Mouse (Mus musculus) limb, embryonic 11.5 days (tissue): ENCODE measurements around the gene Krtap28-10. TPM values are rescaled to one million over a fixed set of nuclear protein-coding genes. Genes with fewer than 3 reads are reported as not detected.
"Not testable (repeated sequence)": the region's sequence is repeated elsewhere in the genome, so short reads cannot be mapped to it uniquely, and the experiment has no call there.

Experiments used
- ATAC-seq: fragments of 200-750 bp; cut with Nextera tagmentation; 2 replicates; pipeline ENCODE4 v1.8.0; 2017; ENCODE audit warnings: low read depth; ENCODE audit not compliant: insufficient number of reproducible peaks, low FRiP score, low TSS enrichment
- DNase-seq: peaks from one replicate; pipeline ENCODE4 v3.0.0-alpha.2; 2015; ENCODE audit warnings: low spot score
- H3K27ac ChIP-seq: fragments of 300-500 bp; sonication (generic); replicated peaks from 2 replicates; pipeline ENCODE4 v1.5.1; 2014; ENCODE audit warnings: low read depth, mild to moderate bottlenecking, low read length
- H3K27me3 ChIP-seq: fragments of 300-500 bp; sonication (generic); 2 replicates; pipeline ENCODE4 v1.6.1; 2014; ENCODE audit warnings: mild to moderate bottlenecking, low read length, mixed read lengths; ENCODE audit not compliant: control insufficient read depth, insufficient read depth
- H3K36me3 ChIP-seq: fragments of 300-500 bp; sonication (generic); 2 replicates; pipeline ENCODE4 v1.6.1; 2014; ENCODE audit warnings: mild to moderate bottlenecking, low read length, moderate library complexity, mixed read lengths; ENCODE audit not compliant: control insufficient read depth, insufficient read depth
- H3K4me1 ChIP-seq: fragments of 300-500 bp; sonication (generic); 2 replicates; pipeline ENCODE4 v1.6.1; 2014; ENCODE audit warnings: low read length, mixed read lengths; ENCODE audit not compliant: control insufficient read depth, insufficient read depth
- H3K4me2 ChIP-seq: fragments of 300-500 bp; sonication (generic); 2 replicates; pipeline ENCODE4 v1.6.1; 2014; ENCODE audit warnings: low read depth, mild to moderate bottlenecking, moderate library complexity; ENCODE audit not compliant: severe bottlenecking
- H3K4me3 ChIP-seq: fragments of 300-500 bp; sonication (generic); 2 replicates; pipeline ENCODE4 v1.5.1; 2014; ENCODE audit warnings: low read depth, low read length
- H3K9ac ChIP-seq: fragments of 300-500 bp; sonication (generic); 2 replicates; pipeline ENCODE4 v1.6.1; 2014; ENCODE audit warnings: mild to moderate bottlenecking, low read length
- H3K9me3 ChIP-seq: fragments of 300-500 bp; sonication (generic); 2 replicates; pipeline ENCODE4 v1.6.1; 2016; ENCODE audit warnings: low read length; ENCODE audit not compliant: control insufficient read depth
- WGBS: fragments of 180-500 bp; shearing (Covaris S2); extraction: QIAGEN DNeasy Blood & Tissue Kit; methylation state at CpG from one replicate; pipeline ENCODE4 v1.1.7; 2014; 5-methylcytosine and 5-hydroxymethylcytosine counted together
- polyA plus RNA-seq: library from polyadenylated mRNA; unstranded; fragments of >200 nt; fragmentation: Nextera tagmentation; extraction: Ambion mirVana; gene quantifications from 2 replicates; pipeline ENCODE4 v1.2.1, GENCODE M21; 2014

Krtap28-10 gene
- polyA plus RNA-seq, 1 experiment from 2014 or later = not detected

DNA sequence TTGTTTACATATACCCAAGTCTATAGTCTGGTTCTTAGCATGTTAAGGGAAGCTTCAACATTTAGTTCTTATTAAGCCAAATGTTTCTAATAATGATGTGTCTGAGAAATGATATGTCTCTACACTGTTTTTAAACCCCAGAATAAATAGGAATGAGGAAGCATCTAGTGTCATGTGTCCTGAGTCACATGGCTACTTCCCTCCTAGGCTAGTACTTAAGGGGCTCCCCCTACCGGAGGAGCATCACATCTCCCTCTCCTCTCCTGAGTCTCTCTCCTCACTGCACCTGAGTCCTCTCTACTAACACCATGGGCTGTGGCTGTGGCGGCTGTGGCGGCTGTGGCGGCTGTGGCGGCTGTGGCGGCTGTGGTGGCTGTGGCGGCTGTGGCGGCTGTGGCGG, 42.0 kb downstream of the Krtap28-10 start, which contains the start of gene Gm47959:
Gm47959 (plus strand) TSS at position 243 of the 400 bp plus-strand sequence.
- H3K4me2 ChIP-seq, H3K36me3 ChIP-seq, H3K4me3 ChIP-seq, H3K9me3 ChIP-seq, H3K9ac ChIP-seq, H3K27me3 ChIP-seq, H3K27ac ChIP-seq, ATAC-seq, DNase-seq, H3K4me1 ChIP-seq: not testable (repeated sequence)
- 95% methylated on average over 8 of the region's 9 CpGs for WGBS

DNA sequence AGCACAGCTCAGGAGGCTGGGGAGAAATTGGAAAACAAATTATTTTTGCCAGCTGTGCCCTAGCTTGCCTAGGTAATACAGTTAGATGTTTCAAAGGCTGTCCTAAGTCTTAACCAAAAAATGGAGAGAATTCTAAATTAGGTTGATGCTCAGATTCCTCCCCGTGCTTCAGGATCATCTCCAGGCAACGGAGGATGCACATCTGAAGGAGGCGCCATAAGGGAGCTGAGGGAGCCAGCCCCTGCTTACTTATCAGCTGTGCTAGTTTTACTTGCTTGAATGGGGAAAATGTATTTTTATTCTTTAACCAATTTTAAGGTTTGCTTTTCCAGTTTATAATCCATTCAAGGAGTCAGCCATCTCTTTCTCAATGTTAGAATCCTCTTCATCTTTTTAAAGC, 48.3 kb downstream of the Krtap28-10 start:
- Histone ChIP-seq H3K4me2 (no peak overlapping the region), H3K9me3 (no peaks in the 10 kb centered on the region), H3K4me1 (no peaks in the 10 kb centered on the region), H3K9ac (no peak overlapping the region), H3K4me3 (no peak overlapping the region), H3K27me3 (no peaks in the 10 kb centered on the region), H3K36me3 (no peaks in the 10 kb centered on the region), H3K27ac (no peak overlapping the region)
- WGBS = 83% methylated on average over 3 of the region's 3 CpGs
- ATAC-seq (no peak), DNase-seq (no peak)

DNA sequence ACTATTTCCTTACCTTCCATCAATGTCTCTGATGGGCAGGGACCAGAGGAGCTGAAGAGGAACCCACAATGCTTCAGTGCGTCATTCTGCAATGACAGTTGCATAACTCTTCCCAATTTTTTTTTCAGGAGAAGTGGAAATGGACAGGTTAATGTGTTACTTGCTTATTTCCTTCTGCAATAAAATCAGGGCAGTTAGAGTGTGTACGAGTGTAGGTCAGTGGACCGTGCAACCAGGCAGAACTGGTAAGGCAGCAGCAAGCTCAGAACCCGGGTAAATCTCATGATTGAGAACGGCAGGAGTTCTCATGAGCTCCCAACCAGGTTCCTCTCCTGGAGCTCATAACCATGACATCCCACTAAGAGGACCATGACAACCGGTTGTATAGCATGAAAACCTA, 50.2 kb downstream of the Krtap28-10 start:
- no peak overlapping the region for H3K4me3 ChIP-seq
- H3K4me2 ChIP-seq = no peak overlapping the region
- no peaks in the 10 kb centered on the region for H3K36me3 ChIP-seq
- no peak overlapping the region for H3K9ac ChIP-seq
- no peak for DNase-seq
- no peaks in the 10 kb centered on the region for H3K9me3 ChIP-seq
- H3K4me1 ChIP-seq = no peaks in the 10 kb centered on the region
- H3K27ac ChIP-seq = no peak overlapping the region
- WGBS = 85% methylated on average over 6 of the region's 6 CpGs
- H3K27me3 ChIP-seq = no peaks in the 10 kb centered on the region
- no peak for ATAC-seq

DNA sequence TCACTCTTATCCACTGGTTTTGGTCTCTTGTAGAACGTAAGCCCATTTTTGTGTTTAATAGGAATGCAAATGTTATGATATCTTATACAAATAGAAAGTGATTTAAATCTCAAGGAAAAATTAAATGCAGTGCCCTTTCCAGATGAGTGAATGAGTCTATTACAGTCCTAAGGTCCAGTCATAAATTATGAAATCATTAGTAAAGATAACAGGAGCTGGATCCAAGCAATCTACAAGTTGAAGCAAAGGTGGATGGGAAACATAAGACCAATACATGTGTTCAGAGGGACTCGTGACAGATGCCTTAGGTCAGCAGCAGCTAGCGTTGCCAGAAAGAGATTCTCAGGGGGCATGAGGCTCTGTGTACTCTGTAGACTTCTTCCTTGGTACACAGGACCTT, 50.7 kb downstream of the Krtap28-10 start:
- Histone ChIP-seq H3K36me3 (no peaks in the 10 kb centered on the region), H3K27me3 (no peaks in the 10 kb centered on the region), H3K4me1 (no peaks in the 10 kb centered on the region), H3K4me3 (no peak overlapping the region), H3K27ac (no peak overlapping the region), H3K9ac (no peak overlapping the region), H3K9me3 (no peaks in the 10 kb centered on the region), H3K4me2 (no peak overlapping the region)
- DNase-seq (no peak), ATAC-seq (no peak)
- WGBS = 77% methylated on average over 3 of the region's 3 CpGs

Other genes with a start within 250 kb of the Krtap28-10 start
- gene Agfg1, start 203.0 kb downstream of the Krtap28-10 start, polyA plus RNA-seq = 39.8 and 42.1 TPM in 2 replicates
- gene A030005L19Rik, start 129.2 kb downstream of the Krtap28-10 start, polyA plus RNA-seq = 0.33 TPM in 1 of 2 replicates, not detected in the other
- not detected in 2 replicates for gene A030014E15Rik, start 117.6 kb downstream of the Krtap28-10 start, polyA plus RNA-seq
- gene Gm6217, start 111.1 kb downstream of the Krtap28-10 start, polyA plus RNA-seq = not detected in 2 replicates
- gene A030003K21Rik, start 99.1 kb downstream of the Krtap28-10 start, polyA plus RNA-seq = not detected in 2 replicates
- gene Gm7544, start 86.5 kb downstream of the Krtap28-10 start, polyA plus RNA-seq = not detected in 2 replicates
- gene Gm47955, start 82.2 kb downstream of the Krtap28-10 start, polyA plus RNA-seq = not detected in 2 replicates
- gene Gm47959, start 41.9 kb downstream of the Krtap28-10 start, polyA plus RNA-seq = not detected in 2 replicates
- gene Slc19a3, start 4.0 kb downstream of the Krtap28-10 start, polyA plus RNA-seq = 0.83 and 1.6 TPM in 2 replicates
- not detected in 2 replicates for gene Gm47969, start 2.5 kb upstream of the Krtap28-10 start, polyA plus RNA-seq
- not detected in 2 replicates for gene A030005K14Rik, start 16.9 kb upstream of the Krtap28-10 start, polyA plus RNA-seq
- not detected in 2 replicates for gene Krtap28-13, start 18.4 kb upstream of the Krtap28-10 start, polyA plus RNA-seq
- not detected in 2 replicates for gene Ccl20, start 74.3 kb upstream of the Krtap28-10 start, polyA plus RNA-seq
- gene Daw1, start 117.3 kb upstream of the Krtap28-10 start, polyA plus RNA-seq = 0.11 TPM in 1 of 2 replicates, not detected in the other